Mouse (Mus musculus) liver, embryonic 14.5 days (tissue): ENCODE data around the gene Gm364. TPM values are rescaled to one million over a fixed set of nuclear protein-coding genes. Genes with fewer than 3 reads are reported as not detected.
A peak's percentile ranks its signal among the peaks of the same experiment; 100 is the strongest.

Experiments used
- ATAC-seq: fragments of 200-750 bp; cut with Nextera tagmentation; 2 replicates; pipeline ENCODE4 v1.8.0; 2017; ENCODE audit warnings: moderate number of reproducible peaks, mild to moderate bottlenecking, moderate library complexity; ENCODE audit not compliant: insufficient read depth
- DNase-seq, 3 experiments: peaks; one replicate each; pipeline ENCODE4 v3.0.0-alpha.2; 2012 to 2013; ENCODE audit warnings: low read depth in 3 of 3, low spot score in 3 of 3
- H3K27ac ChIP-seq: fragments of 300-500 bp; sonication (generic); 2 replicates; pipeline ENCODE4 v1.5.1; 2014; ENCODE audit warnings: moderate library complexity, mild to moderate bottlenecking, control low read depth, inconsistent platforms
- H3K27me3 ChIP-seq: fragments of 300-500 bp; sonication (generic); 2 replicates; pipeline ENCODE4 v1.6.1; 2014; ENCODE audit warnings: mild to moderate bottlenecking, low read length, moderate library complexity; ENCODE audit not compliant: control insufficient read depth, insufficient read depth
- H3K36me3 ChIP-seq: fragments of 300-500 bp; sonication (generic); replicated peaks from 2 replicates; pipeline ENCODE4 v1.6.1; 2014; ENCODE audit warnings: low read depth; ENCODE audit not compliant: control insufficient read depth, insufficient read depth
- H3K4me1 ChIP-seq, 2 experiments: fragments of 200-500 bp in 1 of 2; fragments of 300-500 bp in 1 of 2; sonication (generic) in 1 of 2; replicated peaks; 2 replicates each; pipeline ENCODE4 v1.6.1; 2012 to 2014; ENCODE audit warnings: antibody characterized with exemption in 1 of 2, inconsistent platforms in 1 of 2, low read length in 1 of 2; ENCODE audit not compliant: control insufficient read depth in 2 of 2, insufficient read depth in 2 of 2
- H3K4me2 ChIP-seq: fragments of 300-500 bp; sonication (generic); 2 replicates; pipeline ENCODE4 v1.6.1; 2014; ENCODE audit warnings: low read depth, mild to moderate bottlenecking, control low read depth, moderate library complexity
- H3K4me3 ChIP-seq, 2 experiments: fragments of 200-500 bp in 1 of 2; fragments of 300-500 bp in 1 of 2; sonication (generic) in 1 of 2; 2 replicates each; pipeline ENCODE4 v1.5.1; 2012 to 2014; ENCODE audit warnings: low read depth in 2 of 2, low read length in 2 of 2, mild to moderate bottlenecking in 2 of 2, control low read depth in 1 of 2, inconsistent platforms in 1 of 2, moderate library complexity in 1 of 2; ENCODE audit not compliant: insufficient read depth in 1 of 2
- H3K9ac ChIP-seq: fragments of 300-500 bp; sonication (generic); replicated peaks from 2 replicates; pipeline ENCODE4 v1.6.1; 2014; ENCODE audit warnings: mild to moderate bottlenecking, control low read depth, moderate library complexity
- H3K9me3 ChIP-seq: fragments of 300-500 bp; sonication (generic); 2 replicates; pipeline ENCODE4 v1.6.1; 2016; ENCODE audit warnings: low read length, mixed read lengths; ENCODE audit not compliant: control insufficient read depth
- CTCF ChIP-seq: IDR thresholded peaks from 2 replicates; pipeline ENCODE4 v1.5.1; 2016; ENCODE audit warnings: antibody characterized with exemption, low read depth, control low read depth
- EP300 ChIP-seq: IDR thresholded peaks from 2 replicates; pipeline ENCODE4 v1.6.1; 2016; ENCODE audit warnings: antibody characterized with exemption, low read depth
- WGBS: fragments of 180-500 bp; shearing (Covaris S2); extraction: QIAGEN DNeasy Blood & Tissue Kit; methylation state at CpG from one replicate; pipeline ENCODE4 v1.1.7; 2014; ENCODE audit not compliant: insufficient replicate concordance; 5-methylcytosine and 5-hydroxymethylcytosine counted together
- polyA plus RNA-seq, 2 experiments: library from polyadenylated mRNA; depleted of rRNA in 1 of 2; stranded (reverse) in 1 of 2; unstranded in 1 of 2; fragments of >200 nt; fragmentation: Nextera tagmentation in 1 of 2; extraction: Ambion mirVana in 1 of 2; gene quantifications; 2 replicates each; pipeline versions ENCODE4 v1.2.1 to v1.2.3; 2012 to 2014

Gm364 gene
- polyA plus RNA-seq (2012; rRNA removed), result not detected in 2 replicates
- not detected in 2 replicates for polyA plus RNA-seq (2014; fragmentation: Nextera tagmentation; extraction: Ambion mirVana)

DNA sequence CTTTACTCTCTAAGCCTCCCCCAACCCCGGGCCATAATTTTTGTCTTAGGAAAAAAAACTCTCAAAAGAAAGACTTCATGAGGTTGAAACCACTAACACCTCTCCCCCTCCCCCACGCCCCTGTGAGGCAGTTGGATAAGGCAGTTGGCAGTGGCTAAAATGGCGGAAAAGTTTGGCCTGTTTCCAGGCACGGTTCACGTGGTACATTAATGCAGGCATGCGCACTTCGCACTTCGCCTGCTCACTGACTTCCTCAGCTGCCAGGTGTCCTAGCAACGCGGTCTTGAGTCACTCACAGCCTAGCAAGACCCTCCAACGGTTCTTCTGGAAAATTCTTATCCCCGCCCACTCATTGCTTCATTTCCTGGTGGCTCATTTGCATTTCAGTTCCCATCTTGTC is at the start of gene Gm364:
Gene Gm364, plus strand, starts transcription at position 386 of the 400 bp plus-strand sequence.
- H3K4me1 ChIP-seq, result no peaks in the 10 kb centered on the region
- whole genome bisulfite sequencing, result 78% methylated on average over 12 of the region's 12 CpGs

DNA sequence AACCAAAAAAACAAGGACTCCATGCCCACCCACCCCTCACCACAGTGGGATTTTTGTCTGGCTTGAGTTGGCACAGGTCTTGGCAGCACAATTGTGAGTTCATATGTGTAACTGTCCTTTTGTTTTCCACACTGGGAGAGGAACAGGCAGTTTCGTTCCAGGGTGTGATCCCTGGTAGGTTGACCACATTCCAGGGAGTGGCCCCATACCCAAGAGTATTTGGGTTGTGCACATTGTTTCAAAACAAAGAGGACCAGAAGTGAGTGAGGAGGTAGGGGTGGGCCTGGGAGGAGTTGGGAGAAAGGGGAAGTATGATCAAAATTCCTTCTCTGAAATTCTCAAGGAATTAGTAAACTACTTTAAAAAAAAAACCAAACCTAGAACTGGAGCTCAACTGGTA is 49.6 kb upstream of the Gm364 start:
- DNase-seq, result no peak
- TF ChIP-seq CTCF (no peak), EP300 (no peak)
- WGBS, result 44% methylated on average over 1 of the region's 1 CpGs
- H3K36me3 ChIP-seq, result no peaks in the 10 kb centered on the region
- ATAC-seq, result no peak
- H3K9ac ChIP-seq, result no peak overlapping the region
- H3K27ac ChIP-seq, result no peak overlapping the region
- no peak overlapping the region for H3K4me3 ChIP-seq
- no peaks in the 10 kb centered on the region for H3K9me3 ChIP-seq
- H3K4me1 ChIP-seq, result peaks cover 5 to 10% of the 10 kb centered on the region in 2 experiments
- no peaks in the 10 kb centered on the region for H3K27me3 ChIP-seq
- no peak overlapping the region for H3K4me2 ChIP-seq

More for the DNA sequence above, at the start of gene Gm364:
- H3K9me3 ChIP-seq, result no peaks in the 10 kb centered on the region
- H3K27ac ChIP-seq, result no peak within 1 kb of the TSS
- H3K9ac ChIP-seq, result no peak within 1 kb of the TSS
- H3K27me3 ChIP-seq, result no peaks in the 10 kb centered on the region
- no peak for TF ChIP-seq EP300
- TF ChIP-seq CTCF, result no peak
- DNase-seq (no peak), ATAC-seq (no peak)
- no peaks in the 10 kb centered on the region for H3K36me3 ChIP-seq
- no peak within 1 kb of the TSS for H3K4me3 ChIP-seq
- no peak within 1 kb of the TSS for H3K4me2 ChIP-seq

DNA sequence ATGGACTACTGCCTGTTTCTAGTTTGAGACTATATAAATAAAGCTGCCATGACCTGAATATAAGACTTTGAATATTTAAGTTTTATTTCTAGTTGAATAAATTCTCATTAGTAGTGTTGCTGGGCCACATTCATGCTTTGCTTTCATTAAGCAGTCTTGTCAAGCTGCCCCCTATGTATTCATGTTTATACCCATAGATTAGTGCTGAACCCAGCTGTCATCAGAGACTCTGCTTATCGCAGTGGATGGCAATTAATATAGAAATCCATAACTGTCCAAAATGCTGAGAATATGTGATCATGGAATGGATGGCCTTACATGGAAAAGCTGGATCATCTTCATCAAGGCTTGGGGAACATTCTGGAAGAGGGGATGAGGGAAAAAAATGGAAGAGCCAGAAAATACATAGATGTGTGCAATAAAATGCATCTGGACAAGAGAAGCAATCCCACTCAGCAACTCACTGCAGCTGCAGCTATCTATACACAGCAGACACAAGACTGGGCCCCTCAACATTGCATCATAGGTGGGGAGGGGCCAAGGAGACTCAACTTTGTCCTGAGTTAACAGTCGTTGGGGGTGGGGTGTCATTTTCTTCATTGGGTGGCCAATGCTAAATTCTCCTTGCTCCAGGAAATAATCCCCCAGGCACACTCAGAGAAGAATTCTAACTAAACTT is 43.9 kb upstream of the Gm364 start:
- peak overlapping the region; percentile 40 for H3K4me2 ChIP-seq
- H3K9ac ChIP-seq, result no peak overlapping the region; the same call in 1 of the 2 replicates
- no peak overlapping the region for H3K4me3 ChIP-seq
- ATAC-seq (peak; percentile 99), DNase-seq (peak; percentile 73 to 77 (median 73))
- no peaks in the 10 kb centered on the region for H3K27me3 ChIP-seq
- peaks cover 15 to 27% of the 10 kb centered on the region in 2 experiments for H3K4me1 ChIP-seq
- TF ChIP-seq EP300 (peak; percentile 84), CTCF (no peak)
- H3K27ac ChIP-seq, result peak overlapping the region; percentile 92
- H3K36me3 ChIP-seq, result no peaks in the 10 kb centered on the region
- 26% methylated on average over 2 of the region's 2 CpGs for WGBS
- H3K9me3 ChIP-seq, result no peaks in the 10 kb centered on the region

DNA sequence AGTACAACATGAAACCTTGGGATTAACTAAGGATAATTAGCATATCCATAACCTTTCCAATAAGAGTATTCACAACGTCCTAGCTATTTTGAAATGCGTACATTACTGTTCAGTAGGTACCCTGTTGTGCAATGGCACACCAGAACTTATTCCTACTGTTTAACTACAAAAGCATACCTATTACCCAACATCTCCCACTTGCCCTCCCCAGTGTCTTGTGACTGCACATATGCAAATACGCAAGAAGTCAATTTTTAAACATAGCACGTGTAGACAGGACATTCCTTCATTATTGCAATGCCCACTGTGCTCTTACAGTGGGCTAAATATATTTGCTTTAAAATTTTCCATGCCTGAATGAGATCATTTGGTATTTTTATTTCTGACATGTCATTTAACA is 36.0 kb upstream of the Gm364 start:
- peaks cover 15 to 29% of the 10 kb centered on the region in 2 experiments for H3K4me1 ChIP-seq
- WGBS, result 64% methylated on average over 4 of the region's 4 CpGs
- TF ChIP-seq EP300 (no peak), CTCF (no peak)
- ATAC-seq (no peak), DNase-seq (no peak)
- H3K4me3 ChIP-seq, result no peak overlapping the region
- H3K9me3 ChIP-seq, result no peaks in the 10 kb centered on the region
- peak overlapping the region; percentile 53; the same call in 1 of the 2 replicates for H3K4me2 ChIP-seq
- no peaks in the 10 kb centered on the region for H3K27me3 ChIP-seq
- H3K27ac ChIP-seq, result peak overlapping the region; percentile 78
- H3K36me3 ChIP-seq, result peaks cover 4% of the 10 kb centered on the region
- no peak overlapping the region for H3K9ac ChIP-seq

DNA sequence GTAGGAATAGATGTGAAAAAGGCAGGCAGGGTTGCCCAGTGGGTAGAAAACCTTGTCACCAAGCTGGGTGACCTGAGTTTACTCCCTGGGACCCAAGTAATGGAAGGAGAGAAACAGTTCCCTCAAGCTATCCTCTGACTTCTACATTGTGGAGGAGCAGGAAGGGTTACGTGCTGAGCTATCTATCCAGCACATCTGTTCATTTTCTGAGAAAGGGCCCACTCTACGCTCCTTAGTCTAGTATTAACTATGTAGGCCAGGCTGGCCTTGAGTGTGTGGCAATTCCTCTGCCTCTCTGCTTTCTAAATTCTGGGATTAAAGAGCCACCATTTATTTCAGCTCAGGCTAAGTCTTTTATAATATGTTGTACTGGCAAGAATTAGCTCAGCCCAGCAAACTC is 35.4 kb upstream of the Gm364 start:
- Histone ChIP-seq H3K27me3 (no peaks in the 10 kb centered on the region), H3K4me3 (0 out of 4 replicates have a peak overlapping the region, but pooled peaks of 1 of the 2 experiments have one; percentile 13), H3K4me1 (peaks cover 15 to 29% of the 10 kb centered on the region in 2 experiments), H3K4me2 (peak overlapping the region; percentile 53), H3K36me3 (peaks cover 6% of the 10 kb centered on the region), H3K27ac (peak overlapping the region; percentile 78), H3K9ac (peak overlapping the region; percentile 47), H3K9me3 (no peaks in the 10 kb centered on the region)
- 21% methylated on average over 2 of the region's 2 CpGs for WGBS
- DNase-seq (peak; percentile 60 to 66 (median 62)), ATAC-seq (peak; percentile 96)
- TF ChIP-seq CTCF (no peak), EP300 (peak; percentile 78)
